Mouse (Mus musculus): Measurements from ENCODE around the gene Cacfd1. TPM values are rescaled to one million over a fixed set of nuclear protein-coding genes. Genes with fewer than 3 reads are reported as not detected.

The Cacfd1 gene
- polyA plus RNA-seq, 1 experiment from 2014 or later = 37.4 TPM

DNA sequence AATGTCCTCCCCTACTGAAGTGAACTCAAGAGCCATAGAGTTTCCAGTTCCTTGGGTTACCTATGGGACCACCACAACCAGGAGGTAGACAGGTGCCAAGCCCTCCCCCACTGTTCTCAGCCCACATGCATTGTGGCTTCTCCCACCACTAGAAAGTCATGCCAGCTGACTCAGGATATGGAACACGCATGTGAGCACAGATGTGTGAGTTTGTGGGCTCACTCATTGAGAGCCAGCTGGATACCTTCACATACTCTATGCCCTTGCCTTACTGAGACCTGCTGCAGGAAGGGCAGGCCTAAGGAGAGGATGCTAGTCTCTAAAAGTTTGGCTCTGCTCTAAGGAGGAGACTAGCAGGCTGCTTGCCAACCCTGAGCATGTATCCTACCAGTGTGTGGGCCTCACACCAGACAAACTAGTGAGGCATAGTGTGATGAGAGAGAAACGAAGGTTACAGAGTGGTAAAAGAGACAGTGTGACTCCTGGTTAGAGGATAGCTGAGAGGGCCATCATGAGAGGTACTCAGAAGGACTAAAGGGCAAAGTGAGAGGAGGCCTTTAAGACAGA is 60.6 kb downstream of the Cacfd1 start:
- Histone ChIP-seq H3K4me2 (no peak overlapping the region), H3K36me3 (ENCODE audit: control insufficient read depth, insufficient read depth, low read length) (no peaks in the 10 kb centered on the region), H3K27ac (ENCODE audit: low read depth, low read length) (no peak overlapping the region), H3K9ac (ENCODE audit: low read depth, low read length) (no peak overlapping the region), H3K4me1 (ENCODE audit: control insufficient read depth, insufficient read depth, low read length) (peaks cover 8% of the 10 kb centered on the region), H3K4me3 (ENCODE audit: low read depth, low read length) (no peak overlapping the region), H3K9me3 (replicated peaks; ENCODE audit: control insufficient read depth, low read length) (no peaks in the 10 kb centered on the region), H3K27me3 (ENCODE audit: control insufficient read depth, insufficient read depth, low read length) (0 out of 2 replicates have a peak, but pooled peaks cover 2% of the 10 kb centered on the region)
- ATAC-seq (replicated peaks; ENCODE audit: insufficient number of reproducible peaks, low FRiP score, low TSS enrichment) = no peak
- 79% methylated on average over 2 of the region's 2 CpGs for WGBS (ENCODE audit: insufficient replicate concordance)

Other genes with a start within 250 kb of the Cacfd1 start
- not detected in 2 replicates for gene Abo, start 144.9 kb upstream of the Cacfd1 start, polyA plus RNA-seq (2014; fragmentation: Nextera tagmentation; extraction: Ambion mirVana)
- 8.7 and 8.9 TPM in 2 replicates for gene Surf6, start 107.0 kb upstream of the Cacfd1 start, polyA plus RNA-seq (2014; fragmentation: Nextera tagmentation; extraction: Ambion mirVana)
- 29.1 and 31.2 TPM in 2 replicates for gene Med22, start 99.2 kb upstream of the Cacfd1 start, polyA plus RNA-seq (2014; fragmentation: Nextera tagmentation; extraction: Ambion mirVana)
- gene Rpl7a, start 99.2 kb upstream of the Cacfd1 start, polyA plus RNA-seq (2014; fragmentation: Nextera tagmentation; extraction: Ambion mirVana) = 428 and 468 TPM in 2 replicates
- 32.0 and 32.1 TPM in 2 replicates for gene Surf2, start 93.6 kb upstream of the Cacfd1 start, polyA plus RNA-seq (2014; fragmentation: Nextera tagmentation; extraction: Ambion mirVana)
- gene Surf1, start 93.4 kb upstream of the Cacfd1 start, polyA plus RNA-seq (2014; fragmentation: Nextera tagmentation; extraction: Ambion mirVana) = 40.3 and 43.2 TPM in 2 replicates
- 197 and 237 TPM in 2 replicates for gene Surf4, start 76.0 kb upstream of the Cacfd1 start, polyA plus RNA-seq (2014; fragmentation: Nextera tagmentation; extraction: Ambion mirVana)
- gene Stkld1, start 75.9 kb upstream of the Cacfd1 start, polyA plus RNA-seq (2014; fragmentation: Nextera tagmentation; extraction: Ambion mirVana) = 0.10 and 0.14 TPM in 2 replicates
- 31.0 and 34.2 TPM in 2 replicates for gene Rexo4, start 45.5 kb upstream of the Cacfd1 start, polyA plus RNA-seq (2014; fragmentation: Nextera tagmentation; extraction: Ambion mirVana)
- gene Adamts13, start 36.5 kb upstream of the Cacfd1 start, polyA plus RNA-seq (2014; fragmentation: Nextera tagmentation; extraction: Ambion mirVana) = 0.07 TPM in 1 of 2 replicates, not detected in the other
- 0.30 TPM in 1 of 2 replicates, not detected in the other for gene Slc2a6, start 18.1 kb downstream of the Cacfd1 start, polyA plus RNA-seq (2014; fragmentation: Nextera tagmentation; extraction: Ambion mirVana)
- gene Mymk, start 62.3 kb downstream of the Cacfd1 start, polyA plus RNA-seq (2014; fragmentation: Nextera tagmentation; extraction: Ambion mirVana) = 0.15 and 0.23 TPM in 2 replicates
- 9.0 and 14.2 TPM in 2 replicates for gene Adamtsl2, start 69.5 kb downstream of the Cacfd1 start, polyA plus RNA-seq (2014; fragmentation: Nextera tagmentation; extraction: Ambion mirVana)
- 0.39 and 0.54 TPM in 2 replicates for gene Fam163b, start 132.6 kb downstream of the Cacfd1 start, polyA plus RNA-seq (2014; fragmentation: Nextera tagmentation; extraction: Ambion mirVana)
- 0.47 and 0.63 TPM in 2 replicates for gene Dbh, start 155.3 kb downstream of the Cacfd1 start, polyA plus RNA-seq (2014; fragmentation: Nextera tagmentation; extraction: Ambion mirVana)
- gene Sardh, start 238.4 kb downstream of the Cacfd1 start, polyA plus RNA-seq (2014; fragmentation: Nextera tagmentation; extraction: Ambion mirVana) = 12.9 and 15.1 TPM in 2 replicates